Mouse (Mus musculus) spleen, adult 2 months (tissue): Measurements from ENCODE around the gene Ofcc1.

Experiments used
- CTCF ChIP-seq: fragments of 200-500 bp; IDR thresholded peaks from 2 replicates; pipeline ENCODE4 v1.5.1; 2011; ENCODE audit warnings: mild to moderate bottlenecking, inconsistent platforms; ENCODE audit not compliant: insufficient read depth, insufficient read length, insufficient replicate concordance; ENCODE audit errors: extremely low read depth
- POLR2A ChIP-seq: fragments of 200-500 bp; IDR thresholded peaks from 2 replicates; pipeline ENCODE4 v1.6.1; 2011; ENCODE audit warnings: low read depth, low read length, inconsistent platforms

GRCm38 (mm10) chr13:39968349-39969016, 392.8 kb downstream of the Ofcc1 start:
- TF ChIP-seq POLR2A (no peak), CTCF (no peak)
